Mouse (Mus musculus) embryonic fibroblast, embryonic 13.5 days (primary cell): Measurements from ENCODE around the gene Pard3b. TPM values are rescaled to one million over a fixed set of nuclear protein-coding genes. Genes with fewer than 3 reads are reported as not detected.

Experiments used
- H3K27ac ChIP-seq: 2 replicates; pipeline ENCODE4 v1.5.1; 2012; ENCODE audit warnings: low read length, control low read depth, inconsistent platforms; ENCODE audit not compliant: insufficient read depth
- H3K4me1 ChIP-seq: 2 replicates; pipeline ENCODE4 v1.6.1; 2011; ENCODE audit warnings: low read length; ENCODE audit not compliant: control insufficient read depth, insufficient read depth
- H3K4me3 ChIP-seq: 2 replicates; pipeline ENCODE4 v1.5.1; 2011; ENCODE audit warnings: mild to moderate bottlenecking, control low read depth, low read length; ENCODE audit not compliant: insufficient read depth
- CTCF ChIP-seq: IDR thresholded peaks from 2 replicates; pipeline ENCODE4 v1.5.1; 2011; ENCODE audit warnings: mild to moderate bottlenecking, control low read depth, low read length, moderate library complexity, borderline replicate concordance; ENCODE audit not compliant: insufficient read depth
- POLR2A ChIP-seq: IDR thresholded peaks from 2 replicates; pipeline ENCODE4 v1.6.1; 2011; ENCODE audit warnings: low read depth, mild to moderate bottlenecking, control low read depth, low read length, moderate library complexity
- polyA plus RNA-seq: library from polyadenylated mRNA; stranded (reverse); fragments of >200 nt; gene quantifications from 2 replicates; pipeline ENCODE4 v1.2.4, GENCODE M21; 2011; ENCODE audit warnings: low read depth; ENCODE audit not compliant: missing spikeins, insufficient read length

The Pard3b gene
- 5.2 and 6.9 TPM in 2 replicates for polyA plus RNA-seq

DNA sequence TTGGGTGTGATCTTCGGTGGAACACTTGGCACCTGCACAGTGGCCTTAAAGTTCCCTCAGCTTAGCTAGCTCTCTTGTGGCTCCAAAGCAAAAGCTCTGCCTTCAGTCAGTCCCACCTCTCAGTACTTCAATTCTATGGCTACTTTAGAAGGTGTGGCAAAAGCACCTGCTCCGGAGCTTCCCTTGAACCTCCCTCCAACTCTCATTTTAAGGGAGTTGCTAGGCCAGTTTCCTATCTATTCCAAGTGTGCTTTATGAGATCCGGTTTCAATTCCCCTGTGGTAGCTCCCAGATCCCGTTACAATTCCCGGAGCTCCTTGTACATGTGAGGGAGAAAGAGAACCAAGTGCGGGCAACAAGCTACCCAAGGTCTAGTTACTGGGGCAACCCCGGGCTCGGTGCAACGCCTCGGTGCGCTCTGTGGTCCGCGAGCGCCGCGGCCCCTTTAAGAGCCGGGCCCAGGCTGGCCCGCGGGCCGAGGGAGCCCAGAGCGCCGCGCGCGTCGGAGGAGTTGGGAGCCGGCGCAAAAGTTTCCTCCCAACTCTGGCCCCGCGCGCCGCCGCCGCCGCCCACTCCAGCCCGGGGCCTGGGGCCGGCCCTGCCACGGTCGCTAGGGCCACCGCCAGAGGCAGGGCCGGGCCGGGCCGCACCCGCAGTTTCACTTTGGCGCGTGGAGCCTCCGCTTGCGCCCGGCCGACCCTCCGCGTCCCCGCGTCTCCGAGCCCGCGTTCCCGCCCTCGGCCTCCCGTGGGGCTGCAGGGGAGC, at the start of gene Pard3b:
Gene Pard3b (plus strand): TSS at position 478 of the 765 bp plus-strand sequence.
- no peak within 1 kb of the TSS for H3K27ac ChIP-seq

DNA sequence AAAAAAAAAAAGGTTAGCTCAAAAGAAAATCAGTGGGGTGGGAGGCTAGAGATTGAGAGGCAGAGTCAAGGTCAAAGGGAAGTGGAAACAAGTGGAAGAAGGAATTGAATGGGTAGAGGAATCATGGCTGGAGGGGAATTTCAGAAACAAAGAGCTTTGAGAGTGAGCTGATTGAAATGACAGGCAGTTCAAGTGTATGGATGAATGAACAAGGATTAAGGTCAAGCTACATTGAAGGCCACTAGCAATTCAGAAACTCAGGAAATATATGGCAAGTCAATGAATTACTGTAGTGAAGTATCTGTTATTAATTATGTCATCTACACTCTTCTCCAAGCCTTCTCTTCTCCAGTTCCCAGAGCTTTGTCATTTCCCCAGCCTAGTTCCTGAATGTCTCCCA, 22.4 kb upstream of the Pard3b start:
- no peaks in the 10 kb centered on the region for H3K4me1 ChIP-seq
- no peak for TF ChIP-seq POLR2A
- no peak for TF ChIP-seq CTCF
- no peak overlapping the region for H3K4me3 ChIP-seq
- H3K27ac ChIP-seq = no peak overlapping the region

More for the DNA sequence above, at the start of gene Pard3b:
- Histone ChIP-seq H3K4me3 (peak within 1 kb of the TSS; percentile 56), H3K4me1 (peaks cover 3% of the 10 kb centered on the region; the same call in 1 of the 2 replicates)
- no peak for TF ChIP-seq CTCF
- TF ChIP-seq POLR2A = no peak

DNA sequence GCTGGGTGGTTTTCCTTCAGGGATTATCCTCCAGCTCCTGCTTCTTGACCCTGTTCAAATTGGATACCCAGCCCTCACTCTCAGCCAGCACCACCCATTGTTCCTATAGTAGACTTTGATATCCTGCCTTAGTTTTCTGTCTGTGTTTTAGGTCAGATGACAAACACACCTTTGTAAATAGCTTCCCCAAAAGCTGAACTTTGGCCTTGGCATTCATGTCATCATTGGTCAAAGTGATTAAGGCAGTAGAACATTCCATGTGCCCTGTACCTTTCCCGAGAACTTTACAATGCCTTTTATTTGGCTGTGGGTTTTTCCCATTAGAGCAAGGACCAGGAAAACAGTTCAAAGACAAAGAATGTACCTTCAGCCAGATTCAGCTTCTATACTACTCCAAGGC, 18.0 kb upstream of the Pard3b start:
- no peaks in the 10 kb centered on the region for H3K4me1 ChIP-seq
- H3K4me3 ChIP-seq = no peak overlapping the region
- TF ChIP-seq POLR2A = no peak
- TF ChIP-seq CTCF = no peak
- H3K27ac ChIP-seq = no peak overlapping the region

DNA sequence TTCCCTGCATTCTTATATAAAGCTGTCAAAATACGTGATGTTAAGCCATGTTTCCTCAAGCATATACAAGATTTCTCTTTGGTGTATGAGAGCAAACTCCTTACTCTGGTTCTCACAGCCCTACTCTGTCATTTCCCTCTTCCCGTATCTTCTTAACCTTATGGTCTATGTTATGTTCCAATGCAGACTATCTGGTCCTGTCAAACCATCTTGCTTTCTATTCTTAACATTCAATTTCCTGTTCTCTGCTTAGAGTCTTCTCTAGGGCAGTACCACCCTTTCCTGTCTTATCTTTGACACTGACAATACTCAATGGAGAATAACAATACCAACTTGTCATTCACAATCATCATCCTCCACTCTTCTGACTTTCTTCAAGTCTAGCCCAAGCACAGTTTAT, 8.8 kb upstream of the Pard3b start:
- no peak overlapping the region for H3K27ac ChIP-seq
- H3K4me3 ChIP-seq = no peak overlapping the region
- TF ChIP-seq POLR2A = no peak
- no peak for TF ChIP-seq CTCF
- no peaks in the 10 kb centered on the region for H3K4me1 ChIP-seq

DNA sequence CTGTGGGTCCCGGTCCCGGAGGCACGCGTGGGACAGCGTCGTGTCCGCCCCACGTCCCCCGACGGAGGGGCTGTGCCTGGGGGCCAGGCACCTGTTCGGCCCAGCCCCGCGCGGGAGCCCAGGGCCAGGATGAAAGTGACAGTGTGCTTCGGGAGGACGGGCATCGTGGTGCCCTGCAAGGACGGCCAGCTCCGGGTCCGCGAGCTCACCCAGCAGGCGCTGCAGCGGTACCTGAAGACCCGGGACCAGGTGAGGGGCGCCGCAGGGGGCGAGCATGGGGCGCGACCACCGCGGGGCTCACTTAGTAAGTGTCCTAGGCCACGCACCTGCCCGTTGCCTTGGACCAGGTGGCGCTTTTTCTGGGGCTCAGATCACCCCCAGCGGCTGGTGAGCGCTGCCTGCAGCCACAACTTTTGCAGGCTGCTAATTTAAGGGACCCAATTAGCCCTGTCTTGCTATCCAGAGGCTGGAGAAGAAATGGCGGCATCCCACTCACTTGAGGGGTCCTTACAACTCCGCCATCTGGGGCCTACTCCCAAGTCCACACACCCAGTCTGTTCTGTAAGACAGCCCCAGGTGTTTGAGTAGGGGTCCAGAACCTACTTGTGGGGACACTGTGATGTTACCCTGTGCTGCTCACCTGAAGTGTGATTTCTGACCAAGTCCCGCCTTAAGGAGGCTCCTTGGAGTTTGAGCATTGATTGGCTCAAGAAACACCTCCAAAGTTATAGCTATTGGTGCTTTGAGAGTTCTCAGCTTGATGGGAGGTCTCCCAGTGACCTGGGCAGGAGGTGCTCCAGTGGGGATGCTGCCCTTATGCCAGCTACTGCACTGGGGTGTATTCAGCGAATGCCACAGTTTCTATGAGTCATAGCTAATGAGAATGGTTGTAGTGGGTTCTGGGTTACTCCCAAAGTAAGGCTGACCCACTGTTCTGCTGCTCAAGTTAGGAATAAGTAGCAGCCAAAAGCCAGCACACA, 780 bp downstream of the Pard3b start:
- Histone ChIP-seq H3K4me1 (peaks cover 3% of the 10 kb centered on the region; the same call in 1 of the 2 replicates), H3K27ac (no peak overlapping the region)

DNA sequence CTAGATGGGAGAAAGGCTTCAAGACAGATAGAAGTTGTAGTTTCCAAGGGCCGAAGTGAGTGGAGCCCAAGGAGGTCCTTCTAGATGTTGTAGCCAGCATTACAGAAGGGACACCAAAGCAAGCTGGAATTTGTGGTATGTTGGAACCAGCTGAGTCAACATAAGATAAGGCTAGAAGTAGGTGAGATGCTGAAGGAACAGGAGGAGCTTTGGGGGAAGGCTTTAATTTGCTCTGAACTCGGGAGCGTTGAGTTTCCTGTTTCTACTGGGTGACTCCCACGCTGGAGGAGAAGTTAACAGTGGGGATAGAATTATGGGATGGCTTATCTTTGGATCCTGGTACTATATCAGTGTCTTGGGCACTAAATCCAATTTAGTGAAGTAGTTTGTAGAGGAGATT, 3.3 kb downstream of the Pard3b start:
- no peak for TF ChIP-seq POLR2A
- TF ChIP-seq CTCF = no peak
- Histone ChIP-seq H3K4me3 (no peak overlapping the region), H3K4me1 (peaks cover 3% of the 10 kb centered on the region; the same call in 1 of the 2 replicates), H3K27ac (no peak overlapping the region)

More for the DNA sequence above, 780 bp downstream of the Pard3b start:
- TF ChIP-seq CTCF = no peak
- no peak for TF ChIP-seq POLR2A
- H3K4me3 ChIP-seq = peak overlapping the region; percentile 56

DNA sequence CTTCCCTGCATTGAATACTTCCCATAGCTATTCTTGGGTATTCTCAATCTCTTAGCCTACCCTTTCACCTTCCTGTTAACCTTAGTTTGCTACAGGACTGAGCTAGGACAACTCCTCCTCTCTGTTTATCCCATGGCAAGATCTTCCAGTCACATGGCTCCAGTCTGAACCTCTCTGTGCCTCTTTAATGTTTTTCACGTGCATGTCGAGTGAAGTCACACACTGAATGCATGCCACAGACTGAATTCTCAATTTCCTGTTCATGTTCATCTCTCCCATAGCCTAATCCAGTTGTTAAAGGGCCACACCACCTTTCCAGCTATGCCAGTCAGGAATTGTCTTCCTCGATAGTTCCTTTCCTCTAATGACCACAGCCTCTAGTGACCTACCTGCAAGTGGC, 6.4 kb downstream of the Pard3b start:
- TF ChIP-seq CTCF (no peak), POLR2A (no peak)
- Histone ChIP-seq H3K27ac (no peak overlapping the region), H3K4me1 (peaks cover 3% of the 10 kb centered on the region; the same call in 1 of the 2 replicates), H3K4me3 (no peak overlapping the region)

DNA sequence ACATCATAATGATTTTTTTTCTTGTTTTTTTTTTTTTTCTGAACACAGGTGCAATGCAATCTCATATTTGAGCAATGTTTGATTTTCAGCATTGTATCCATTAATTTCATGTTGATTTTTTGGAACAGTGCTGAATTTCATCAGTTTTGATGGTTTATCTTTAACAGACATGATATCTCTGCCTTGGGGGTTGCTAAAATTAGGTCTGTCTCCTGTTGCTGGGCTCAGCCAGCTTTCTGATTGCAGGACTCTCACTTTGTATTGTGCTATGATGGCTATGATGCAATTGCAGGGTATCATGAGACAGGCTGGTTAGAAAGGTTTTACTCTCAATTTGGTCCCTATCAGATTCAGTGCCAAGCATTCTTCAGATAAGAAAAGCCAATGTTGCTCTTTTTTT, 11.3 kb downstream of the Pard3b start:
- H3K4me3 ChIP-seq = no peak overlapping the region
- no peak for TF ChIP-seq POLR2A
- TF ChIP-seq CTCF = no peak
- no peak overlapping the region for H3K27ac ChIP-seq
- H3K4me1 ChIP-seq = no peaks in the 10 kb centered on the region

DNA sequence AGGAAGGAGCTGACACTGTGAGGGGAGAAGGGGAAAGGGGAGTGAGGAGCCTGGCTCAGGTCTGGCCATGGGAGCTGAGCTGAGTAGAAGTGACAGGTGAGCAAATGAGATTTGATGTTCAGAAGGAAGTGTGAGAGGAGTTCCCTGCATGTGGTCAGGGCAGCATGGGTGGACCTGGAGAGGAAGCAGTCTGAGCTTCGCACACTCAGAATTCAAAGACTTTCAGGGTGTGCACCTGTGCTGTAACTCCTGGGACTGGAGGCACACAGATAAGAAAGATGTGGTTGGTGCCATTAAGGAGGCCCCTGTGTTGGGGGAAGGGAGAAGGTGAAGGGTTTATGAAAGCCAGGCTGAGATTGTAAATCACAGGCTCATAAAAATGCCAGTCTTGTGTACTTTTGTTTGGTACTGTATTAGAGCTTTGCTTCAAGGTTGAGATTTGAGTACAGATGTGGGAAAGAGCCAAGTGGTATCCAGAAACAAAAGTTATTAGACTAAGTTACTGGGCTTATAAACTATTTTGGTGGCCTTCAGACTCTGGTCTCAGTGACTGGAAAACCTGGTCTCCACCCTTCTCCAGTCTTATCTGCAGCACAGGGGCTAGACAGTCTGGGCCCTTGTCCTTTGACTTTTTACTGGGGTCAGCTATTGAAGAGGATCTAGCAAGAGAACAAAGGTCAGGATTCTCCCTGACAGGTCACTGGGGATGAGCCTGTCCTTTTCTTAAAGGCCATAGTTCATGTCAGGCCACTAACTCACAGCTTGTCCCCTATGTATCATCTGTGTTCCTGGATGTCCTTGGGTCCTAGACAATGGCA, 13.0 kb downstream of the Pard3b start:
- H3K4me3 ChIP-seq = no peak overlapping the region
- no peaks in the 10 kb centered on the region for H3K4me1 ChIP-seq
- H3K27ac ChIP-seq = no peak overlapping the region
- TF ChIP-seq CTCF = no peak
- TF ChIP-seq POLR2A = no peak
